Mouse (Mus musculus): Measurements from ENCODE around the gene Ptprn2. TPM values are rescaled to one million over a fixed set of nuclear protein-coding genes. Genes with fewer than 3 reads are reported as not detected.
"Not testable (repeated sequence)": the region's sequence is repeated elsewhere in the genome, so short reads cannot be mapped to it uniquely, and the experiment has no call there.

Ptprn2 gene
- polyA plus RNA-seq, 1 experiment from 2014 or later = 0.18 TPM

GRCm38 (mm10) chr12:116574720-116575119 is 89.2 kb downstream of the Ptprn2 start:
- H3K27me3 ChIP-seq = no peaks in the 10 kb centered on the region
- H3K4me1 ChIP-seq = no peaks in the 10 kb centered on the region
- 68% methylated on average over 5 of the region's 5 CpGs for whole genome bisulfite sequencing
- no peak overlapping the region for H3K4me2 ChIP-seq
- no peak for ATAC-seq (replicated peaks; ENCODE audit: low FRiP score)
- H3K9me3 ChIP-seq (replicated peaks) = no peaks in the 10 kb centered on the region
- no peak overlapping the region for H3K27ac ChIP-seq
- no peaks in the 10 kb centered on the region for H3K36me3 ChIP-seq
- no peak overlapping the region for H3K4me3 ChIP-seq (replicated peaks)
- H3K9ac ChIP-seq = no peak overlapping the region

GRCm38 (mm10) chr12:116577917-116578316 is 92.4 kb downstream of the Ptprn2 start:
- not testable (repeated sequence) for H3K4me3 ChIP-seq (replicated peaks); ATAC-seq (replicated peaks; ENCODE audit: low FRiP score); H3K9me3 ChIP-seq (replicated peaks); H3K36me3 ChIP-seq; H3K27ac ChIP-seq; H3K9ac ChIP-seq; H3K4me2 ChIP-seq; H3K27me3 ChIP-seq
- 67% methylated on average over 1 of the region's 1 CpGs for WGBS
- peaks cover 11% of the 10 kb centered on the region for H3K4me1 ChIP-seq

DNA sequence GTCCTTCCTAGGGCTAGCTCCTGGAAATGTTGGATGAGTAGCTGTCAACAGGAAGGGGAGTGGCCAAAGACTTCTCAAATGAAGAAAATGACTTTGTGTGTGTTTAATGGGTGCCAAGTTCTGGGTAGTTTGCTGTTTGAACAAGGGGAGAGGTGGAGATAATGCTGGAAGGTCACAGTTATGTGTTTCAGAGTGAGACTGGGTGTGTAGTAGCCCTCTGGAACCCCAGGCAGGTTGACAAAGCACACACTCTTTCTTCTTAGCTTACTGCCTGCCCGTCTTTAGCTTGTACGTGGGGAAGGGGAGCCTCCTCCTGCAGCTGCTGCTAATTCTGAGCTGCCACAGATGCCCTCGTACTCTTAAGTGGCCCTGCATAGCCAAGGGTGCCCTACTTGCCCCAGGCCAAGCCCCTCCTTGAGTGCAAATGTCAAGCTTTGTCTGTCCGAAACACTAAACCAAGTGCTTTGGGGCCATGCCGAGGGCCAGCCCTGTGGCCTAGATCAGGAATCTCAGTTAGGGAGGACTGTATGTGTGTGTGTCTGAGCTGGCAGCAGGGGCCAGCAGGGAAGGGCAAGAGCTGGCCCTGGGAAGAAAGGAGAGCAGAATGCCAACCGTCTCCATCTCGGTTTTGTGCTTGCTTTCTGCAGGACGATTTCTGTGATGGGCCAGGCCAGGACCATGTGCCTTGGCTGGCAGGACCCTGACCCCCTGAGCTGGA is 95.5 kb downstream of the Ptprn2 start:
- 42% methylated on average over 8 of the region's 8 CpGs for WGBS
- Histone ChIP-seq H3K4me2 (no peak overlapping the region), H3K36me3 (no peaks in the 10 kb centered on the region), H3K9me3 (replicated peaks) (no peaks in the 10 kb centered on the region), H3K9ac (no peak overlapping the region), H3K4me1 (peaks cover 11% of the 10 kb centered on the region), H3K27me3 (no peaks in the 10 kb centered on the region), H3K27ac (peak overlapping the region; percentile 34), H3K4me3 (replicated peaks) (no peak overlapping the region)
- no peak for ATAC-seq (replicated peaks; ENCODE audit: low FRiP score)

GRCm38 (mm10) chr12:116581864-116582263 is 96.3 kb downstream of the Ptprn2 start:
- Histone ChIP-seq H3K4me2 (no peak overlapping the region), H3K27ac (peak overlapping the region; percentile 34; the same call in 1 of the 2 replicates), H3K4me1 (peaks cover 11% of the 10 kb centered on the region), H3K9me3 (replicated peaks) (no peaks in the 10 kb centered on the region), H3K36me3 (no peaks in the 10 kb centered on the region), H3K27me3 (no peaks in the 10 kb centered on the region), H3K4me3 (replicated peaks) (no peak overlapping the region), H3K9ac (no peak overlapping the region)
- ATAC-seq (replicated peaks; ENCODE audit: low FRiP score) = peak; percentile 87

GRCm38 (mm10) chr12:116582829-116583228 is 97.3 kb downstream of the Ptprn2 start:
- 70% methylated on average over 4 of the region's 4 CpGs for WGBS
- H3K4me1 ChIP-seq = peaks cover 11% of the 10 kb centered on the region
- no peak overlapping the region for H3K27ac ChIP-seq
- H3K9me3 ChIP-seq (replicated peaks) = no peaks in the 10 kb centered on the region
- no peaks in the 10 kb centered on the region for H3K27me3 ChIP-seq
- H3K4me2 ChIP-seq = no peak overlapping the region
- ATAC-seq (replicated peaks; ENCODE audit: low FRiP score) = no peak
- no peak overlapping the region for H3K9ac ChIP-seq
- H3K36me3 ChIP-seq = no peaks in the 10 kb centered on the region
- H3K4me3 ChIP-seq (replicated peaks) = no peak overlapping the region

GRCm38 (mm10) chr12:116585001-116585400 is 99.5 kb downstream of the Ptprn2 start:
- Histone ChIP-seq H3K4me2 (no peak overlapping the region), H3K9me3 (replicated peaks) (no peaks in the 10 kb centered on the region), H3K27me3 (no peaks in the 10 kb centered on the region), H3K36me3 (no peaks in the 10 kb centered on the region), H3K4me3 (replicated peaks) (no peak overlapping the region), H3K27ac (no peak overlapping the region), H3K9ac (no peak overlapping the region), H3K4me1 (peaks cover 11% of the 10 kb centered on the region)
- 32% methylated on average over 5 of the region's 5 CpGs for WGBS
- ATAC-seq (replicated peaks; ENCODE audit: low FRiP score) = peak; percentile 28

- no peak overlapping the region for H3K4me3 ChIP-seq (replicated peaks)
- peaks cover 7% of the 10 kb centered on the region for H3K4me1 ChIP-seq
- H3K4me2 ChIP-seq = no peak overlapping the region
- no peak for ATAC-seq (replicated peaks; ENCODE audit: low FRiP score)
- no peak overlapping the region for H3K9ac ChIP-seq
- no peak overlapping the region for H3K27ac ChIP-seq
- H3K27me3 ChIP-seq = no peaks in the 10 kb centered on the region
- whole genome bisulfite sequencing = 75% methylated on average over 2 of the region's 2 CpGs
- H3K9me3 ChIP-seq (replicated peaks) = no peaks in the 10 kb centered on the region
- no peaks in the 10 kb centered on the region for H3K36me3 ChIP-seq
Observed at GRCm38 (mm10) chr12:116586167-116586566, 100.6 kb downstream of the Ptprn2 start.

DNA sequence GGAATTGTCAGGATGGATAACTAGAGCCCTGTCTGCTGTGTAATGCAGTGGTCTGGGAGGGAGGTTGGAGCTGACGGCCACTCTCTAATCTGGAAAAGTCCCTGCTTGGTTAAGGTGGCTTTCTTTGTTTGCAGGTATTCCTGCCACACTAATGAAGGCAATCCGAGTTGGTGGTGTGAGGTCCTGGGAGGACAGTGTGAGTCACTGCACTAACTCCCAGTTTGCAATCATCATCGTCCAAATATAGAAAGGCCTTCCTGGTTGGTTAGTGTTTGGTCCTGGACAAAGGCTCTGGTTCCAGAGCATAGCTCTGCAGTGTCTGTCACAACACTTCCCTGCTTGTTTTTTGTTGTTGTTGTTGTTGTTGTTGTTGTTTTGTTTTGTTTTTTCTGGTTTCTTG is 102.0 kb downstream of the Ptprn2 start:
- no peak overlapping the region for H3K4me2 ChIP-seq
- no peaks in the 10 kb centered on the region for H3K27me3 ChIP-seq
- no peak overlapping the region for H3K9ac ChIP-seq
- H3K27ac ChIP-seq = no peak overlapping the region
- no peak overlapping the region for H3K4me3 ChIP-seq (replicated peaks)
- no peaks in the 10 kb centered on the region for H3K9me3 ChIP-seq (replicated peaks)
- no peaks in the 10 kb centered on the region for H3K4me1 ChIP-seq
- WGBS = 75% methylated on average over 3 of the region's 3 CpGs
- ATAC-seq (replicated peaks; ENCODE audit: low FRiP score) = no peak
- H3K36me3 ChIP-seq = no peaks in the 10 kb centered on the region

DNA sequence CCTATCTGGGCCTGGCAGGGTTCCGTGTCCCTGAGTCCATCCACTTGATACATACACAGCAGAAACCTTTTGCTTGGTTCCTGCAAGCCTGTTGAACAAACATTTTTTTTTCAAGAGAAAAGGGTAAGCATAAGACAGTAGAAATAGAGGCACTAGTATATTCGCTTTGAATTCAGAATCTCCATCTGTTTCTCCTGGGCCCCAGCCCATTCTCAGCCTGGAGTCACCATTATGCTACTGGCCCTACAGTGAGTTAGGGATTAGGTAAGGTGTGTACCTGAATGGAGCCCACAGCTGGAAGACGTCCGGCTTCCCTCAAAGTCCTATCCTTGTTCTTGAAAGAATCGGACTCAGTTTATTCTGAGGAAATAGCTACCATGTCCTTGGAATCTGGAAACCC is 104.6 kb downstream of the Ptprn2 start:
- Histone ChIP-seq H3K4me2 (no peak overlapping the region), H3K36me3 (no peaks in the 10 kb centered on the region), H3K4me3 (replicated peaks) (no peak overlapping the region), H3K9me3 (replicated peaks) (no peaks in the 10 kb centered on the region), H3K9ac (no peak overlapping the region), H3K27me3 (no peaks in the 10 kb centered on the region), H3K27ac (no peak overlapping the region), H3K4me1 (no peaks in the 10 kb centered on the region)
- WGBS = 92% methylated on average over 5 of the region's 5 CpGs
- no peak for ATAC-seq (replicated peaks; ENCODE audit: low FRiP score)

- 77% methylated on average over 8 of the region's 8 CpGs for WGBS
- Histone ChIP-seq H3K27ac (no peak overlapping the region), H3K27me3 (no peaks in the 10 kb centered on the region), H3K4me3 (replicated peaks) (no peak overlapping the region), H3K36me3 (no peaks in the 10 kb centered on the region), H3K4me1 (no peaks in the 10 kb centered on the region), H3K9me3 (replicated peaks) (no peaks in the 10 kb centered on the region), H3K9ac (no peak overlapping the region), H3K4me2 (no peak overlapping the region)
- ATAC-seq (replicated peaks; ENCODE audit: low FRiP score) = no peak
Observed at GRCm38 (mm10) chr12:116594457-116594856, 108.9 kb downstream of the Ptprn2 start.

DNA sequence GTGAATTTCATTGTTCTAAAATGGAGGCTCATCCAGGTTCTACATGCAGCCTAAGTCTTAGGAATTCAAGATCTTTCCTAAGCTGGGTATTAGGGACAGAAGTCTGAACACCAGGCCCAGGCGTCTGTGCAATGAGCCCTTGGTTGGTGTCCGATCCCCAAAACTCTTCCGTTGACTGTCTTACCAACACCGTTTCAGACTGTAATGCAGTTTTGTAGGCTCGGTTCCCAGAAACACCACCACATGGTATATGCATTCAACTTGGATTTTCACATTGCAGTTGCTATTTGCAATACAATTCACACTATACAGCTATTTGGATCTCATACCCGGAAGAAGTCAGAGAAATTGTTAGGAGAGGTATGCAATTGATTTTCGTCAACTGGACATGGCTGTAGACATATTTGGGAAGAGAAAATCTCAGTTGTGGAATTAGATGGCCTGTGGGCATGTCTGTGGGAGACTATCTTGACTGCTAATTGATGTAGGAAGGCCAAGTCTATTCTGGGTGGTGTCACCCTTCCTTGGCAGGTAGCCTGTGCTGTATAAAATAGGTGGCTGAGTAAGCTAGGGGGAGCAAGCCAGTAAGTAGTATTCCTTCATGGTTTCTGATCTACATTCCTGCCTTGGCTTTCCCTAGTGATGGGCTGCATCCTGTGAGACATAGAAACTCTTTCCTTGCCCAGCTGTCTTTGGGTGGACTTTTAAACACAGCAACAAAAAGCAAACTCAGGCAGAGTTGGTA is 109.5 kb downstream of the Ptprn2 start:
- WGBS = 92% methylated on average over 7 of the region's 7 CpGs
- Histone ChIP-seq H3K36me3 (no peaks in the 10 kb centered on the region), H3K27ac (no peak overlapping the region), H3K4me1 (no peaks in the 10 kb centered on the region), H3K27me3 (no peaks in the 10 kb centered on the region), H3K9ac (no peak overlapping the region), H3K4me2 (no peak overlapping the region), H3K4me3 (replicated peaks) (no peak overlapping the region), H3K9me3 (replicated peaks) (no peaks in the 10 kb centered on the region)
- no peak for ATAC-seq (replicated peaks; ENCODE audit: low FRiP score)

DNA sequence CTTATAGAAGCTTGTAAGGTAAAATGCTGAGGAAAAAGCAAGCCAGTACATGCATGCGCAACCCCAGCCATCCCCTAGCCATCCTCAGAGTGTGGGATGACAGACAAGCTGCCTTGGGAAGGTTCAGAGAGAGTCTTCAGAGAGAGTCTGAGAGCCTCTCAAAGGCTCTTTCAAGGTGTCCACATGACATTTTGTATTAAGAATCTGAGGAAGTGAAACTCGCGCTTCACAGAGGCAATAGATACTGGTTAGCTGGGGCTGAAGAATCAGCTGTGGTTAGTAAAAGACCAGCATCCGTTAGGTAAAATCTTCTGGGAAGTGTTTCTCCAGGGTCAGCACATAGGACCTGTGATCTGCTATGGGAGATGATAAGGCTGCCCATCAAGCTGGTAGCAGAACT is 110.2 kb downstream of the Ptprn2 start:
- no peaks in the 10 kb centered on the region for H3K4me1 ChIP-seq
- no peak overlapping the region for H3K4me2 ChIP-seq
- no peaks in the 10 kb centered on the region for H3K36me3 ChIP-seq
- no peaks in the 10 kb centered on the region for H3K27me3 ChIP-seq
- 89% methylated on average over 4 of the region's 4 CpGs for WGBS
- no peak overlapping the region for H3K4me3 ChIP-seq (replicated peaks)
- no peaks in the 10 kb centered on the region for H3K9me3 ChIP-seq (replicated peaks)
- no peak overlapping the region for H3K9ac ChIP-seq
- ATAC-seq (replicated peaks; ENCODE audit: low FRiP score) = no peak
- H3K27ac ChIP-seq = no peak overlapping the region
